Mouse (Mus musculus) kidney, adult 2 months (tissue): ENCODE measurements around the gene Trrap. TPM values are rescaled to one million over a fixed set of nuclear protein-coding genes. Genes with fewer than 3 reads are reported as not detected.

Experiments
- DNase-seq: peaks from one replicate; pipeline ENCODE4 v3.0.0; 2021
- H3K27ac ChIP-seq: fragments of 200-500 bp; 2 replicates; pipeline ENCODE4 v1.5.1; 2012; ENCODE audit warnings: low read depth, low read length, control low read depth, inconsistent platforms; ENCODE audit not compliant: insufficient read depth
- H3K27me3 ChIP-seq: fragments of 200-500 bp; replicated peaks from 2 replicates; pipeline ENCODE4 v1.6.1; 2012; ENCODE audit warnings: mild to moderate bottlenecking, moderate library complexity, low read length, inconsistent platforms; ENCODE audit not compliant: control insufficient read depth, insufficient read depth
- H3K36me3 ChIP-seq: fragments of 200-500 bp; 2 replicates; pipeline ENCODE4 v1.6.1; 2012; ENCODE audit warnings: mild to moderate bottlenecking, moderate library complexity, low read length, inconsistent platforms; ENCODE audit not compliant: control insufficient read depth, insufficient read depth
- H3K4me1 ChIP-seq: fragments of 200-500 bp; 2 replicates; pipeline ENCODE4 v1.6.1; 2011; ENCODE audit warnings: low read length; ENCODE audit not compliant: control insufficient read depth, insufficient read depth
- H3K4me3 ChIP-seq: fragments of 200-500 bp; 2 replicates; pipeline ENCODE4 v1.5.1; 2011; ENCODE audit warnings: mild to moderate bottlenecking, low read depth, low read length, control low read depth; ENCODE audit not compliant: insufficient read depth
- CTCF ChIP-seq: fragments of 200-500 bp; conservative IDR thresholded peaks from 2 replicates; pipeline ENCODE4 v1.5.1; 2011; ENCODE audit warnings: low read depth, mild to moderate bottlenecking, control low read depth, low read length, moderate library complexity, mixed read lengths; ENCODE audit not compliant: insufficient read depth, insufficient read length
- POLR2A ChIP-seq: fragments of 200-500 bp; IDR thresholded peaks from one replicate; pipeline ENCODE4 v1.6.1; 2011; ENCODE audit warnings: low read depth, low read length, control low read depth
- WGBS: fragments of 180-500 bp; shearing (Covaris S2); methylation state at CpG from one replicate; pipeline ENCODE4 v1.1.7; 2018; 5-methylcytosine and 5-hydroxymethylcytosine counted together
- polyA plus RNA-seq: library from polyadenylated mRNA; depleted of rRNA; stranded (reverse); fragments of >200 nt; gene quantifications from 2 replicates; pipeline ENCODE4 v1.2.3, GENCODE M21; 2012; rRNA removed

Trrap gene
- polyA plus RNA-seq, 1 experiment = 71.7 TPM

DNA sequence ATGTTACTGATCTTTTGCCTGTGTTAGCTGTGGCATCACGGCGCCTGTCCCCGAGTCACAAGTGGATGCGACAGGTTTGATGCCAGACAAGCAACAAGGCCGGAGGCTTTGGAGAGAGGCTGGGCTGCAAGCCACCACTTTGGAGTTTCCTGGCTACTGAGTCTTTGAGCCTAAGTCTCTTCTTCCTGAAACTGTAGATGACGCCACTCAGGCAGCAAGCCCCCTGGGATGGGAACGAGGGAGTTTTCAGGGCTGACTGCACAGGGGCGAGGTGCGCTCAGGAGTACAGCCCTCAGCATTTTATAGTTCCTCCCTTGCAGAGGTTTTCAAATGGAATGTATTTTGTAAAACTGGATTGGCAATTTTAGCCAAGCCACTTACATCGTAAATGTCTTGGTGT, 134.3 kb downstream of the Trrap start:
- TF ChIP-seq CTCF (no peak), POLR2A (no peak)
- no peak overlapping the region for H3K4me3 ChIP-seq
- H3K27ac ChIP-seq = no peak overlapping the region
- no peaks in the 10 kb centered on the region for H3K4me1 ChIP-seq
- DNase-seq = no peak
- H3K27me3 ChIP-seq = no peaks in the 10 kb centered on the region
- WGBS = 61% methylated on average over 10 of the region's 10 CpGs
- H3K36me3 ChIP-seq = no peaks in the 10 kb centered on the region

- H3K27ac ChIP-seq = no peak overlapping the region
- TF ChIP-seq POLR2A (no peak), CTCF (no peak)
- 62% methylated on average over 12 of the region's 12 CpGs for WGBS
- H3K27me3 ChIP-seq = no peaks in the 10 kb centered on the region
- no peaks in the 10 kb centered on the region for H3K36me3 ChIP-seq
- peaks cover under 1% of the 10 kb centered on the region; the same call in 1 of the 2 replicates for H3K4me1 ChIP-seq
- H3K4me3 ChIP-seq = no peak overlapping the region
- DNase-seq = no peak
These were observed 137.0 kb downstream of the Trrap start for GRCm38 (mm10) chr5:144904356-144905134.

DNA sequence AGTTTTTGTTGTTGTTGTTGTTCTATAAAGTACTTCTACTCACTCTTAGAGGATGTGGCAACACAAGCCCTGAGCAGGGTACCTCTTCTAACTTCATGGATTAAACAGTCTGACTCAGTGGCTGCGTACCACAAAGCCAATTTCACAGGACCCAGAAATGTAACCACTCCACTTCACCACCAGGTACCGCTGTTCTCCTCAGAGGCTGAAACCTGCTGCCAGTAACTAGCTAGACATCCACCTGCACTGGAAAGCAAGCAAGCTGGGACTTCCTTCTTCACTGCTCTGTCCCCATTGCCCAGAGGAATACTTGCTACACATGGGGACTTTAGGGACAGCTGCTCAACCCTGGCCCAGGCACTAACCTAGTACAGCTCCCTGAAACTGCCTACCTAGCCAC, 140.1 kb downstream of the Trrap start:
- H3K4me1 ChIP-seq = peaks cover 5% of the 10 kb centered on the region
- WGBS = 76% methylated on average over 2 of the region's 2 CpGs
- H3K27ac ChIP-seq = no peak overlapping the region
- TF ChIP-seq CTCF = peak; percentile 64
- TF ChIP-seq POLR2A = no peak
- DNase-seq = peak; percentile 19
- H3K4me3 ChIP-seq = no peak overlapping the region
- H3K36me3 ChIP-seq = no peaks in the 10 kb centered on the region
- no peaks in the 10 kb centered on the region for H3K27me3 ChIP-seq

Other genes starting within 250 kb of the Trrap start
- gene Nptx2, start 221.8 kb upstream of the Trrap start, polyA plus RNA-seq = 0.20 and 0.33 TPM in 2 replicates
- gene Tmem130, start 5.9 kb upstream of the Trrap start, polyA plus RNA-seq = 0.26 and 0.55 TPM in 2 replicates
- 14.4 and 16.1 TPM in 2 replicates for gene Smurf1, start 198.1 kb downstream of the Trrap start, polyA plus RNA-seq